Mouse (Mus musculus) heart, embryonic 14.5 days (tissue): Measurements from ENCODE around the gene Wdr46. TPM values are rescaled to one million over a fixed set of nuclear protein-coding genes. Genes with fewer than 3 reads are reported as not detected.
"Not testable (repeated sequence)": the region's sequence is repeated elsewhere in the genome, so short reads cannot be mapped to it uniquely, and the experiment has no call there.

Experiments used
- ATAC-seq: fragments of 200-750 bp; cut with Nextera tagmentation; 2 replicates; pipeline ENCODE4 v1.8.0; 2017; ENCODE audit warnings: low read depth, moderate TSS enrichment; ENCODE audit not compliant: insufficient number of reproducible peaks, insufficient read depth, low FRiP score
- H3K27ac ChIP-seq, 2 experiments: fragments of 200-500 bp in 1 of 2; fragments of 300-500 bp in 1 of 2; sonication (generic) in 1 of 2; replicated peaks in 1 of 2; 2 replicates each; pipeline ENCODE4 v1.5.1; 2012 to 2014; ENCODE audit warnings: low read depth in 2 of 2, low read length in 2 of 2, control low read depth in 1 of 2, mild to moderate bottlenecking in 1 of 2, mixed read lengths in 1 of 2; ENCODE audit not compliant: control insufficient read depth in 1 of 2, insufficient read depth in 1 of 2
- H3K27me3 ChIP-seq: fragments of 300-500 bp; sonication (generic); 2 replicates; pipeline ENCODE4 v1.6.1; 2014; ENCODE audit warnings: mild to moderate bottlenecking, low read length, control low read depth; ENCODE audit not compliant: control insufficient read depth, insufficient read depth
- H3K36me3 ChIP-seq: fragments of 300-500 bp; sonication (generic); 2 replicates; pipeline ENCODE4 v1.6.1; 2014; ENCODE audit warnings: mild to moderate bottlenecking, control low read depth, low read length, mixed read lengths; ENCODE audit not compliant: control insufficient read depth, insufficient read depth
- H3K4me1 ChIP-seq, 2 experiments: fragments of 200-500 bp in 1 of 2; fragments of 300-500 bp in 1 of 2; sonication (generic) in 1 of 2; 2 replicates each; pipeline ENCODE4 v1.6.1; 2012 to 2014; ENCODE audit warnings: low read length in 2 of 2, control low read depth in 1 of 2, mixed read lengths in 1 of 2; ENCODE audit not compliant: control insufficient read depth in 2 of 2, insufficient read depth in 2 of 2
- H3K4me2 ChIP-seq: fragments of 300-500 bp; sonication (generic); 2 replicates; pipeline ENCODE4 v1.6.1; 2014; ENCODE audit warnings: mild to moderate bottlenecking, low read length
- H3K4me3 ChIP-seq, 2 experiments: fragments of 200-500 bp in 1 of 2; fragments of 300-500 bp in 1 of 2; sonication (generic) in 1 of 2; 2 replicates each; pipeline ENCODE4 v1.5.1; 2012 to 2014; ENCODE audit warnings: low read length in 2 of 2, mild to moderate bottlenecking in 2 of 2, control low read depth in 1 of 2, low read depth in 1 of 2, moderate library complexity in 1 of 2; ENCODE audit not compliant: control insufficient read depth in 1 of 2, insufficient read depth in 1 of 2
- H3K9ac ChIP-seq: fragments of 300-500 bp; sonication (generic); 2 replicates; pipeline ENCODE4 v1.6.1; 2014; ENCODE audit warnings: mild to moderate bottlenecking, low read length
- H3K9me3 ChIP-seq: fragments of 300-500 bp; sonication (generic); 2 replicates; pipeline ENCODE4 v1.6.1; 2016; ENCODE audit warnings: low read length, control low read depth; ENCODE audit not compliant: control insufficient read depth
- WGBS: fragments of 180-500 bp; shearing (Covaris S2); extraction: QIAGEN DNeasy Blood & Tissue Kit; methylation state at CpG from one replicate; pipeline ENCODE4 v1.1.7; 2014; 5-methylcytosine and 5-hydroxymethylcytosine counted together
- polyA plus RNA-seq: library from polyadenylated mRNA; unstranded; fragments of >200 nt; fragmentation: Nextera tagmentation; extraction: Ambion mirVana; gene quantifications from 2 replicates; pipeline ENCODE4 v1.2.1, GENCODE M21; 2014

Wdr46 gene
- polyA plus RNA-seq, 1 experiment from 2014 or later = 15.5 TPM

DNA sequence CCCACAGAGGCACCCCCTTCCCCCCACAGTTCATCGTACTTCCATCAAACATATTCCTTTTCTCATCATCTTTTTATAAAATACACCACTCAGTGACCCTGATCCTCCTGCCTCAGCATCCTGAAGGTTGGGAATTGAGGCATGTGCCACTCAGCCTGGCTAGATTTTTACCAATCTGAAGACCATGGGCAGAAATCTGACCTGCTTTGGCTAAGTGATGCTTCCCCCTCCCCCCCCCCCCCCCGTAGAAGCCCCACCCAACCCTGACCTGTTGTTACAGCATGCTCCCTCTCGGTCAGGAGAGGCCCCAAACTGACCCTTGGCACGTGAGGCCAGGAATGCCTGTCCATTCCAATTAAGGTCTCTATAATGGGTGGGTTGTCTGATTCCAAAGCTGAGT is 35.6 kb upstream of the Wdr46 start, which contains the start of gene Platr17:
Gene Platr17 (plus strand): TSS at position 301 of the 400 bp plus-strand sequence.
- not testable (repeated sequence) for H3K4me1 ChIP-seq, H3K27ac ChIP-seq, H3K9me3 ChIP-seq, H3K27me3 ChIP-seq, H3K4me3 ChIP-seq, H3K4me2 ChIP-seq, ATAC-seq, H3K9ac ChIP-seq, H3K36me3 ChIP-seq
- WGBS = 39% methylated on average over 4 of the region's 4 CpGs

GRCm38 (mm10) chr17:33908331-33909076 is 32.0 kb upstream of the Wdr46 start:
- H3K36me3 ChIP-seq = peaks cover 29% of the 10 kb centered on the region
- peaks cover 5 to 13% of the 10 kb centered on the region in 2 experiments; a peak in 2 of 4 replicates for H3K4me1 ChIP-seq
- no peaks in the 10 kb centered on the region for H3K9me3 ChIP-seq
- peak overlapping the region; percentile 34 to 92 for H3K27ac ChIP-seq
- peak; percentile 48; the same call in 1 of the 2 replicates for ATAC-seq
- H3K27me3 ChIP-seq = no peaks in the 10 kb centered on the region
- H3K4me3 ChIP-seq = peak overlapping the region; percentile 55 to 85
- peak overlapping the region; percentile 93 for H3K4me2 ChIP-seq
- under 1% methylated on average over 43 of the region's 44 CpGs for WGBS
- H3K9ac ChIP-seq = peak overlapping the region; percentile 71

DNA sequence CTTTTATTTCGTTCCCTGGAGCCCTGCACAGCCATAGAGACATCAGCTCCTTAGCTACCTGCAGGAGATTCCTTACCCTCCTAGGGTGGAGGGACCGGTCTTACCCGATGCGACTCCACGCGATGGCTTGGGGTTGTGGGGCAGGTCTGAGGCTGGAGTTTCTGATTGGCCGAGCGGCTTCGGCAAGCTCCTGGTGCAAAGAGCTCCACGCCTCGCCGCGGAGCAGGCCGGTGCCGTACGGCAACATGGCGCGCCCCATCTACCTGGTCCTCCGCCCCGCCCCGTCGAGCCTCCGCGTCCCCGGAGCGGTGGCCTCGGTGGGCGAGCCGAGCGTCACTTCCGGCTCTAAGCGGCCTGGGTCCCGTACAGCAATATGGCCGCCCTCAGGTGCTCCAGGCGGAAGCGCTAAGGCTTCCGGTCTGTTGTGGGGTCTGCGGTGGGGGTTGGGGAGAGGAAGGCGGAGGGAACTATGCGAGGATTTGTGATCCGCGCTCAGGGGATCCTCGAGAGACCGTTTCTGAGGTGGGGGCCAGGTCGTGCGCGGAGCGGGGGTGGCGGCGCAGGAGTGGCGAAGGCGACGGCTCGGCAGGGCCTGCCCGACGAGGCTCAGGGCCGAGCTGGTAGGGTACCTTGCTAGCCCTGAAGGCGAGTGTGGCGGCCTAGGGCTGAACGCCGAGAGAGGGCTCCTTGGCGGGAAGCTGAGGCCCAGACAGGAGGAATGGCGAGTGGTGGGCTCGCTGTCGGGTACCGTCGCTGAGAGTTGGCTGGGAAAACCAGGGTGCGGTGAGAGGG is 31.2 kb upstream of the Wdr46 start, which contains the start of gene Daxx:
Gene Daxx (plus strand): TSS at position 338 of the 792 bp plus-strand sequence.
- WGBS = 1% methylated on average over 68 of the region's 68 CpGs
- Histone ChIP-seq H3K4me2 (peak within 1 kb of the TSS; percentile 93), H3K4me3 (peak within 1 kb of the TSS; percentile 59 to 85), H3K27ac (peak within 1 kb of the TSS; percentile 43 to 92), H3K9me3 (no peaks in the 10 kb centered on the region), H3K36me3 (peaks cover 37% of the 10 kb centered on the region), H3K9ac (peak within 1 kb of the TSS; percentile 93), H3K4me1 (peaks cover 5 to 13% of the 10 kb centered on the region in 2 experiments; a peak in 2 of 4 replicates), H3K27me3 (no peaks in the 10 kb centered on the region)
- peak; percentile 95 for ATAC-seq

DNA sequence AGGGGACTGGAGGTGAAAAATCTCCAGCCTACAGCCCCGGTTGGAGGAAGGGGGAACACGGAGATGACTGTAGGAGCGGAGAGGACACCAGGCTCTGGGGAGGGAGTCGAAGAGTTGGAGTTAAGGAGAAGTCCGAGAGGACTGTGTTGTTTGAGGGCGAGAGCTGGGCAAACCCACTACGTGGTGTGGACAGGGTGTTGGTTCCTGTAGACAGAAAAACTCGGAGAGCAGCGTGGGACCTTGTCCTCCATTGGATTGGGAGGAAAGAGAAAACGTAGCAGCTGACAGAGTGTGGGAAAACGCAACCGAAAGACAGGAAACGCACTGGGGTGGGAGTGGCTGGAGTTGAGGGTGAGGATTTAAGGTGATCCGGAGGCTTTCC is 30.6 kb upstream of the Wdr46 start:
- peak overlapping the region; percentile 93 for H3K9ac ChIP-seq
- H3K27me3 ChIP-seq = no peaks in the 10 kb centered on the region
- peaks cover 43% of the 10 kb centered on the region for H3K36me3 ChIP-seq
- under 1% methylated on average over 14 of the region's 14 CpGs for WGBS
- ATAC-seq = peak; percentile 0; the same call in 1 of the 2 replicates
- H3K4me1 ChIP-seq = peaks cover 5 to 15% of the 10 kb centered on the region in 2 experiments; a peak in 2 of 4 replicates
- H3K9me3 ChIP-seq = no peaks in the 10 kb centered on the region
- peak overlapping the region; percentile 93 for H3K4me2 ChIP-seq
- H3K4me3 ChIP-seq = peak overlapping the region; percentile 59 to 85
- peak overlapping the region; percentile 43 to 92 for H3K27ac ChIP-seq

DNA sequence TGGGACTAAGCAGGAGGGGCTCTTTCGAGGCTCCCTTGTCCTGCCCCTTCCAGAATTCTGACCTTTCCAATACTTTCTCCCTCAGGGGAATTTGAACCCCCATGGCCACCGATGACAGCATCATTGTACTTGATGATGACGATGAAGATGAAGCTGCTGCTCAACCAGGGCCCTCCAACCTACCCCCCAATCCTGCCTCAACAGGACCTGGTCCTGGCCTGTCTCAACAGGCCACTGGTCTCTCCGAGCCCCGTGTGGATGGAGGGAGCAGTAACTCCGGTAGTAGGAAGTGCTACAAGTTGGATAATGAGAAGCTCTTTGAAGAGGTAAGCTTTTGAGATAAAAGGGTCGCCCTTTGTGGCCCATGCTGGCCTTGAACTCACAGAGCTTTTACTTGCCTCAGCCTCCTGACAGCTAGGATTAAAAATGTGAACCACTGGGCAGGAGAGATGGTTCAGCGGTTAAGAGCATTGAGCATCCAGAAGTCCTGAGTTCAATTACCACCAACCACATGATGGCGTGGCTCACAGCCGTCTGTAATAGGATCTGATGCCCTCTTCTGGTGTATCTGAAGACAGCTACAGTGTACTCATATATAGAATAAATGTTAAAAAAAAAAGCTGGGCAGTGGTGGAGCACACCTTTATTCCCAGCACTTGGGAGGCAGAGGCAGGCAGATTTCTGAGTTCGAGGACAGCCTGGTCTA is 30.0 kb upstream of the Wdr46 start:
- Histone ChIP-seq H3K27ac (peak overlapping the region in 1 of 2 experiments; percentile 92; a peak in 1 of 4 replicates), H3K9me3 (no peaks in the 10 kb centered on the region), H3K36me3 (peaks cover 47% of the 10 kb centered on the region), H3K27me3 (no peaks in the 10 kb centered on the region), H3K4me3 (peak overlapping the region; percentile 59 to 85), H3K4me1 (peaks cover 7 to 19% of the 10 kb centered on the region in 2 experiments; a peak in 2 of 4 replicates), H3K9ac (peak overlapping the region; percentile 93), H3K4me2 (peak overlapping the region; percentile 93)
- 49% methylated on average over 11 of the region's 11 CpGs for WGBS
- no peak for ATAC-seq

- no peak overlapping the region for H3K27ac ChIP-seq
- no peak overlapping the region for H3K4me2 ChIP-seq
- H3K4me1 ChIP-seq = peaks cover 7 to 19% of the 10 kb centered on the region in 2 experiments; a peak in 2 of 4 replicates
- no peak overlapping the region for H3K9ac ChIP-seq
- no peak overlapping the region for H3K4me3 ChIP-seq
- H3K36me3 ChIP-seq = peaks cover 47% of the 10 kb centered on the region
- no peak for ATAC-seq
- 89% methylated on average over 31 of the region's 31 CpGs for WGBS
- no peaks in the 10 kb centered on the region for H3K27me3 ChIP-seq
- no peaks in the 10 kb centered on the region for H3K9me3 ChIP-seq
Observed at GRCm38 (mm10) chr17:33911052-33911812, 29.2 kb upstream of the Wdr46 start.
